Mouse (Mus musculus): ENCODE results near the gene Shisal2a. TPM values are rescaled to one million over a fixed set of nuclear protein-coding genes. Genes with fewer than 3 reads are reported as not detected.
A peak's percentile ranks its signal among the peaks of the same experiment; 100 is the strongest.

Gene Shisal2a
- polyA plus RNA-seq, 1 experiment from 2014 or later, result 1.4 TPM

DNA sequence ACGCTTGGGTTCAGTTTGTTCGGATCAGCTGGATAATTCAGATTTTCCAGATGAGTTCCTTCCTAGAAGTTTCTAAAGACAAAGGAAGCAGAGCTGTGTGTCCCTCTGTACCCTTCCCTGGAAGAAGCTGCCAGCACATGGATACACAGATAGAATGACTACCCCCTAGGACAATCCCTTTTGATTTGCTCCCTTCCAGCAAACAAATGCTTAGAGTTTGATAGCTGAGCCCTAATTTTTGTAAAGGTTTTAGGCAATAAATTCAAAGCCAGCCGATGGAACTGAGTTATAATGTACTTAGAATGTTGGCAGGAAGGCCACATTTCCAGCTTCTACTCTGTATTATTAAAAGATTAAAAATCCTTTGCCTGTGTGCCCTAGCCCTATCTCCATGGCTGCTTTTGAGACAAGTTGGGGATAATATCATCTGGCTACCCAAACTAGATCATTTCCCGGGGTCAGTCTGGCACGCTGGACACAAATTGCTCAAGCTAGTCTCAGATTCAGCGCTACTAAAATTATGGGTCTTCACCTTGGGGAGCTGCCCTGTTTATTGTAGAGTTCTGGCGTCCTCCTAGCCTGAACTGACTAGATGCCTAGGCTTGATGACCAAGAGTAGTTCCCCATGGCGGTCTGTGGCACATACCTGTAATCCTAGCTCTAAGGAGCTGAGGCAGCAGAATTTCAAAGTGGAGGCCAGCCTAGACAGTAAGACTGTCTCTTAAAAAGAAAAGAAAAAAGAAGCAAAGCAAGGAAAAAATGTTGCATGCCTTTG, 20.9 kb upstream of the Shisal2a start:
- Histone ChIP-seq H3K27me3 (replicated peaks) (no peaks in the 10 kb centered on the region), H3K36me3 (peaks cover 30% of the 10 kb centered on the region), H3K9ac (no peak overlapping the region), H3K9me3 (replicated peaks) (no peaks in the 10 kb centered on the region), H3K27ac (ENCODE audit: poor library complexity, severe bottlenecking) (no peak overlapping the region), H3K4me1 (replicated peaks) (peaks cover 18% of the 10 kb centered on the region), H3K4me3 (no peak overlapping the region), H3K4me2 (no peak overlapping the region)
- WGBS, result 86% methylated on average over 8 of the region's 8 CpGs
- no peak for ATAC-seq (ENCODE audit: insufficient number of reproducible peaks, low FRiP score)

DNA sequence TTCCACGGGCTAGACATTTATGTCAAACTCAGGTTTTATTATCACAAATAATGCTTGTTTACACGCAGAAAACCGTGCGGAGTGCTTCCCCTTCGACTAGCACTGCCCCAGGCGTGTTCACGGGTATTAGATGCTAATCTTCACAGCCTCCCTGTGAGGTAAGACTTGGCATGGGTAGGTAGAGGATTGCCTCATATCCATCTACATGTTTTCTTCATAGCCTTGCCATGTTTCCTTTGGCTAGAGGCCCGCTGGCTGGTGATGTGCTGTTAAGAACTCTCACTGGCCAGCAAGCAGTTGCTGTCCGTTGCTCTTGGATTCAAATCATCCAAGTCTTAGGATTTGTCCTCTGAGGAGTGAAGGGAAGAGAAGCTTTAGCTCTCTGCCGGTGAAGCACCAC, 17.2 kb upstream of the Shisal2a start:
- no peaks in the 10 kb centered on the region for H3K9me3 ChIP-seq (replicated peaks)
- H3K4me1 ChIP-seq (replicated peaks), result 0 out of 2 replicates have a peak, but pooled peaks cover 2% of the 10 kb centered on the region
- no peak overlapping the region for H3K4me3 ChIP-seq
- H3K27ac ChIP-seq (ENCODE audit: poor library complexity, severe bottlenecking), result no peak overlapping the region
- no peaks in the 10 kb centered on the region for H3K27me3 ChIP-seq (replicated peaks)
- H3K9ac ChIP-seq, result no peak overlapping the region
- no peak for ATAC-seq (ENCODE audit: insufficient number of reproducible peaks, low FRiP score)
- H3K4me2 ChIP-seq, result no peak overlapping the region
- WGBS, result 84% methylated on average over 10 of the region's 10 CpGs
- peaks cover 30% of the 10 kb centered on the region for H3K36me3 ChIP-seq

GRCm38 (mm10) chr4:108394236-108394635, 11.1 kb upstream of the Shisal2a start:
- no peaks in the 10 kb centered on the region for H3K27me3 ChIP-seq (replicated peaks)
- H3K9ac ChIP-seq, result no peak overlapping the region
- no peak overlapping the region for H3K27ac ChIP-seq (ENCODE audit: poor library complexity, severe bottlenecking)
- H3K4me3 ChIP-seq, result no peak overlapping the region
- peaks cover 8% of the 10 kb centered on the region for H3K9me3 ChIP-seq (replicated peaks)
- ATAC-seq (ENCODE audit: insufficient number of reproducible peaks, low FRiP score), result no peak
- H3K4me2 ChIP-seq, result no peak overlapping the region
- H3K36me3 ChIP-seq, result 0 out of 2 replicates have a peak, but pooled peaks cover 4% of the 10 kb centered on the region
- H3K4me1 ChIP-seq (replicated peaks), result peaks cover 17% of the 10 kb centered on the region

DNA sequence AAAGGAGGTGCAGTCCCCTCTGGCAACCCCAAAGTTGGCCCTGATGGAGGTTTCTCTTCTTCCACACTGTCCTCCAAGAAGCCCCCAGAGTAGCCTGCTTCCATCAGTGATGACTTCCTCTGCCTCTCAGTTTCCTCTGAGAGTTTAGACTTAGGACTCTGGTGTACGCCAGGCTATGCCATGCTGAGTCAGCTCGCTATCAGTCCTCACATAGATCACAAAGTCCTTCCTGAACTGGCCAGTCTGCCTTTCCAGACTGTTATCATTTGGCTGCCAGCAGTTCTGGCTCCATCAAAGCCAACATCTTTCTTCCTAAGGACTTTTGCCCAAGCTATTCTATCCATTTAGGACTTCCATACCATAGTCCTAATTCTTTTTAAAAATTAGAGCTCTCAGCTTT, 9.4 kb upstream of the Shisal2a start:
- 33% methylated on average over 2 of the region's 2 CpGs for WGBS
- Histone ChIP-seq H3K27me3 (replicated peaks) (no peaks in the 10 kb centered on the region), H3K9me3 (replicated peaks) (peaks cover 8% of the 10 kb centered on the region), H3K4me1 (replicated peaks) (peaks cover 26% of the 10 kb centered on the region), H3K27ac (ENCODE audit: poor library complexity, severe bottlenecking) (no peak overlapping the region), H3K9ac (no peak overlapping the region), H3K4me3 (no peak overlapping the region), H3K4me2 (no peak overlapping the region), H3K36me3 (0 out of 2 replicates have a peak, but pooled peaks cover 4% of the 10 kb centered on the region)
- no peak for ATAC-seq (ENCODE audit: insufficient number of reproducible peaks, low FRiP score)

GRCm38 (mm10) chr4:108391124-108391523, 8.0 kb upstream of the Shisal2a start:
- Histone ChIP-seq H3K4me2 (no peak overlapping the region), H3K9ac (no peak overlapping the region), H3K27ac (ENCODE audit: poor library complexity, severe bottlenecking) (no peak overlapping the region), H3K9me3 (replicated peaks) (peaks cover 8% of the 10 kb centered on the region), H3K4me3 (no peak overlapping the region), H3K4me1 (replicated peaks) (peaks cover 31% of the 10 kb centered on the region), H3K27me3 (replicated peaks) (no peaks in the 10 kb centered on the region), H3K36me3 (0 out of 2 replicates have a peak, but pooled peaks cover 4% of the 10 kb centered on the region)
- ATAC-seq (ENCODE audit: insufficient number of reproducible peaks, low FRiP score), result no peak
- 67% methylated on average over 5 of the region's 5 CpGs for WGBS

DNA sequence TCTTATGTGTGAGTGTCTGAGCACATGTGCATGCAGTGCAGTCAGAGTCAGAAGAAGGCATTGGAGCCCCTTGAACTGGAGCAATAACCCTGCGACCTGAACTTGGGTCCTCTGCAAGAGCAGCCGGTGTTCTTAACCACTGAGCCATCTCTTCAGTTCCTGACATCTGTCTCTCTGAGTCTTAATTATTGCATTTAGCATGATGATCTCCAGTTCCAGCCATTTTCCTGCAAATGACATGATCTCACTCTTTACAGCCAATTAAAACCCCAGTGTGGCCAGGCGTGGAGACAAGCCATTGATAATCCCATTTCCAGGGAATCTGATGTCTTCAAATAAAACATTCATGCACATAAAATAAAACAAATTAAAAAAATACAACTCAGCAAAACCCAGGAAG, 5.6 kb upstream of the Shisal2a start:
- Histone ChIP-seq H3K9ac (no peak overlapping the region), H3K27ac (ENCODE audit: poor library complexity, severe bottlenecking) (peak overlapping the region; percentile 5; the same call in 1 of the 2 replicates), H3K36me3 (no peaks in the 10 kb centered on the region), H3K4me1 (replicated peaks) (peaks cover 31% of the 10 kb centered on the region), H3K27me3 (replicated peaks) (peaks cover 9% of the 10 kb centered on the region), H3K9me3 (replicated peaks) (no peaks in the 10 kb centered on the region), H3K4me3 (no peak overlapping the region), H3K4me2 (no peak overlapping the region)
- 80% methylated on average over 3 of the region's 3 CpGs for WGBS
- no peak for ATAC-seq (ENCODE audit: insufficient number of reproducible peaks, low FRiP score)

GRCm38 (mm10) chr4:108387681-108388253, 4.6 kb upstream of the Shisal2a start:
- Histone ChIP-seq H3K4me3 (peak overlapping the region; percentile 42), H3K4me2 (peak overlapping the region; percentile 74), H3K27me3 (replicated peaks) (peaks cover 17% of the 10 kb centered on the region), H3K36me3 (no peaks in the 10 kb centered on the region), H3K4me1 (replicated peaks) (peaks cover 39% of the 10 kb centered on the region), H3K9ac (peak overlapping the region; percentile 69), H3K9me3 (replicated peaks) (no peaks in the 10 kb centered on the region), H3K27ac (ENCODE audit: poor library complexity, severe bottlenecking) (peak overlapping the region; percentile 84)
- 4% methylated on average over 18 of the region's 18 CpGs for WGBS
- peak; percentile 77 for ATAC-seq (ENCODE audit: insufficient number of reproducible peaks, low FRiP score)

- H3K36me3 ChIP-seq, result no peaks in the 10 kb centered on the region
- peak; percentile 22; the same call in 1 of the 2 replicates for ATAC-seq (ENCODE audit: insufficient number of reproducible peaks, low FRiP score)
- WGBS, result 37% methylated on average over 4 of the region's 4 CpGs
- peak overlapping the region; percentile 42; the same call in 1 of the 2 replicates for H3K4me3 ChIP-seq
- peaks cover 33% of the 10 kb centered on the region for H3K4me1 ChIP-seq (replicated peaks)
- no peaks in the 10 kb centered on the region for H3K9me3 ChIP-seq (replicated peaks)
- peak overlapping the region; percentile 84 for H3K27ac ChIP-seq (ENCODE audit: poor library complexity, severe bottlenecking)
- H3K27me3 ChIP-seq (replicated peaks), result peaks cover 24% of the 10 kb centered on the region
- H3K9ac ChIP-seq, result peak overlapping the region; percentile 69; the same call in 1 of the 2 replicates
- peak overlapping the region; percentile 74 for H3K4me2 ChIP-seq
Measured at GRCm38 (mm10) chr4:108387106-108387505, 4.0 kb upstream of the Shisal2a start.

GRCm38 (mm10) chr4:108386087-108386486, 2.9 kb upstream of the Shisal2a start:
- peaks cover 27% of the 10 kb centered on the region for H3K27me3 ChIP-seq (replicated peaks)
- ATAC-seq (ENCODE audit: insufficient number of reproducible peaks, low FRiP score), result no peak
- no peaks in the 10 kb centered on the region for H3K9me3 ChIP-seq (replicated peaks)
- H3K4me3 ChIP-seq, result no peak overlapping the region
- H3K27ac ChIP-seq (ENCODE audit: poor library complexity, severe bottlenecking), result no peak overlapping the region
- no peak overlapping the region for H3K4me2 ChIP-seq
- no peak overlapping the region for H3K9ac ChIP-seq
- no peaks in the 10 kb centered on the region for H3K36me3 ChIP-seq
- WGBS, result 22% methylated on average over 1 of the region's 1 CpGs
- peaks cover 30% of the 10 kb centered on the region for H3K4me1 ChIP-seq (replicated peaks)

- Histone ChIP-seq H3K27me3 (replicated peaks) (peaks cover 27% of the 10 kb centered on the region), H3K27ac (ENCODE audit: poor library complexity, severe bottlenecking) (no peak overlapping the region), H3K4me2 (no peak overlapping the region), H3K9ac (no peak overlapping the region), H3K4me3 (no peak overlapping the region), H3K36me3 (no peaks in the 10 kb centered on the region), H3K4me1 (replicated peaks) (peaks cover 15% of the 10 kb centered on the region), H3K9me3 (replicated peaks) (no peaks in the 10 kb centered on the region)
- 0 out of 2 replicates have a peak, but pooled peaks have one; percentile 45 for ATAC-seq (ENCODE audit: insufficient number of reproducible peaks, low FRiP score)
- whole genome bisulfite sequencing, result 0% methylated on average over 1 of the region's 1 CpGs
Measured at GRCm38 (mm10) chr4:108380146-108380545, 3.0 kb downstream of the Shisal2a start.

- Histone ChIP-seq H3K9me3 (replicated peaks) (no peaks in the 10 kb centered on the region), H3K4me2 (no peak overlapping the region), H3K9ac (no peak overlapping the region), H3K27ac (ENCODE audit: poor library complexity, severe bottlenecking) (no peak overlapping the region), H3K4me3 (no peak overlapping the region), H3K36me3 (no peaks in the 10 kb centered on the region), H3K27me3 (replicated peaks) (peaks cover 25% of the 10 kb centered on the region), H3K4me1 (replicated peaks) (peaks cover 15% of the 10 kb centered on the region)
- no peak for ATAC-seq (ENCODE audit: insufficient number of reproducible peaks, low FRiP score)
- 75% methylated on average over 3 of the region's 3 CpGs for WGBS
Measured at GRCm38 (mm10) chr4:108379476-108379875, 3.7 kb downstream of the Shisal2a start.
